Mouse (Mus musculus) kidney, adult 2 months (tissue): ENCODE data around the gene Arap1.

ENCODE experiments used
- CTCF ChIP-seq: fragments of 200-500 bp; conservative IDR thresholded peaks from 2 replicates; pipeline ENCODE4 v1.5.1; 2011; ENCODE audit warnings: low read depth, mild to moderate bottlenecking, control low read depth, low read length, moderate library complexity, mixed read lengths; ENCODE audit not compliant: insufficient read depth, insufficient read length
- POLR2A ChIP-seq: fragments of 200-500 bp; IDR thresholded peaks from one replicate; pipeline ENCODE4 v1.6.1; 2011; ENCODE audit warnings: low read depth, low read length, control low read depth

GRCm38 (mm10) chr7:101327786-101328185, 20.1 kb upstream of the Arap1 start:
- no peak for TF ChIP-seq POLR2A
- TF ChIP-seq CTCF, result no peak
